Mouse (Mus musculus) kidney, embryonic 14.5 days (tissue): ENCODE measurements at regions not wholly inside any gene's neighbourhood (a gene's known extent, or its start where the extent isn't known, plus 50 kb on each side); places are given as distances from the start of the nearest gene placed in this dataset.

Experiments
- ATAC-seq: fragments of 200-750 bp; cut with Nextera tagmentation; 2 replicates; pipeline ENCODE4 v1.8.0; 2017; ENCODE audit warnings: moderate number of reproducible peaks, mild to moderate bottlenecking, moderate TSS enrichment, moderate library complexity; ENCODE audit not compliant: low FRiP score, low TSS enrichment
- H3K27ac ChIP-seq: fragments of 300-500 bp; sonication (generic); 2 replicates; pipeline ENCODE4 v1.5.1; 2014; ENCODE audit warnings: low read depth, mild to moderate bottlenecking, low read length, moderate library complexity, mixed read lengths
- H3K27me3 ChIP-seq: fragments of 300-500 bp; sonication (generic); 2 replicates; pipeline ENCODE4 v1.6.1; 2014; ENCODE audit warnings: mild to moderate bottlenecking, low read length; ENCODE audit not compliant: control insufficient read depth, insufficient read depth
- H3K36me3 ChIP-seq: fragments of 300-500 bp; sonication (generic); 2 replicates; pipeline ENCODE4 v1.6.1; 2014; ENCODE audit warnings: low read length, mixed read lengths; ENCODE audit not compliant: control insufficient read depth, insufficient read depth
- H3K4me1 ChIP-seq: fragments of 300-500 bp; sonication (generic); 2 replicates; pipeline ENCODE4 v1.6.1; 2014; ENCODE audit warnings: low read length, mixed read lengths; ENCODE audit not compliant: control insufficient read depth, insufficient read depth
- H3K4me2 ChIP-seq: fragments of 300-500 bp; sonication (generic); replicated peaks from 2 replicates; pipeline ENCODE4 v1.6.1; 2014; ENCODE audit warnings: low read depth, mild to moderate bottlenecking, low read length
- H3K4me3 ChIP-seq: fragments of 300-500 bp; sonication (generic); 2 replicates; pipeline ENCODE4 v1.5.1; 2014; ENCODE audit warnings: mild to moderate bottlenecking, low read length
- H3K9ac ChIP-seq: fragments of 300-500 bp; sonication (generic); 2 replicates; pipeline ENCODE4 v1.6.1; 2014; ENCODE audit warnings: low read depth, mild to moderate bottlenecking, low read length, moderate library complexity
- H3K9me3 ChIP-seq: fragments of 300-500 bp; sonication (generic); 2 replicates; pipeline ENCODE4 v1.6.1; 2016; ENCODE audit warnings: low read length; ENCODE audit not compliant: control insufficient read depth
- WGBS: fragments of 180-500 bp; shearing (Covaris S2); extraction: QIAGEN DNeasy Blood & Tissue Kit; methylation state at CpG from one replicate; pipeline ENCODE4 v1.1.7; 2014; 5-methylcytosine and 5-hydroxymethylcytosine counted together

GRCm38 (mm10) chr12:74728866-74729265 lies 412.7 kb upstream of the Gm11042 start:
- Histone ChIP-seq H3K9ac (no peak overlapping the region), H3K36me3 (no peaks in the 10 kb centered on the region), H3K27me3 (no peaks in the 10 kb centered on the region), H3K4me1 (no peaks in the 10 kb centered on the region), H3K4me3 (no peak overlapping the region), H3K27ac (no peak overlapping the region), H3K9me3 (no peaks in the 10 kb centered on the region), H3K4me2 (no peak overlapping the region)
- no peak for ATAC-seq
- 96% methylated on average over 2 of the region's 2 CpGs for WGBS

GRCm38 (mm10) chr12:74679149-74679548 lies 363.0 kb upstream of the Gm11042 start:
- no peaks in the 10 kb centered on the region for H3K27me3 ChIP-seq
- no peaks in the 10 kb centered on the region for H3K9me3 ChIP-seq
- H3K4me3 ChIP-seq = no peak overlapping the region
- ATAC-seq = no peak
- H3K27ac ChIP-seq = no peak overlapping the region
- H3K4me2 ChIP-seq = no peak overlapping the region
- no peak overlapping the region for H3K9ac ChIP-seq
- H3K36me3 ChIP-seq = no peaks in the 10 kb centered on the region
- no peaks in the 10 kb centered on the region for H3K4me1 ChIP-seq
- 80% methylated on average over 3 of the region's 3 CpGs for WGBS

- H3K27ac ChIP-seq = no peak overlapping the region
- H3K4me1 ChIP-seq = no peaks in the 10 kb centered on the region
- H3K4me3 ChIP-seq = no peak overlapping the region
- no peak overlapping the region for H3K4me2 ChIP-seq
- no peaks in the 10 kb centered on the region for H3K9me3 ChIP-seq
- H3K36me3 ChIP-seq = no peaks in the 10 kb centered on the region
- no peak overlapping the region for H3K9ac ChIP-seq
- ATAC-seq = no peak
- no peaks in the 10 kb centered on the region for H3K27me3 ChIP-seq
- WGBS = 81% methylated on average over 2 of the region's 2 CpGs
Measured at GRCm38 (mm10) chr12:74677835-74678234, 361.6 kb upstream of the Gm11042 start.

GRCm38 (mm10) chr12:74658406-74658805 lies 342.2 kb upstream of the Gm11042 start:
- Histone ChIP-seq H3K4me1 (no peaks in the 10 kb centered on the region), H3K4me3 (no peak overlapping the region), H3K9me3 (no peaks in the 10 kb centered on the region), H3K27ac (no peak overlapping the region), H3K36me3 (no peaks in the 10 kb centered on the region), H3K27me3 (no peaks in the 10 kb centered on the region), H3K9ac (no peak overlapping the region), H3K4me2 (no peak overlapping the region)
- no peak for ATAC-seq

- Histone ChIP-seq H3K36me3 (no peaks in the 10 kb centered on the region), H3K27me3 (no peaks in the 10 kb centered on the region), H3K4me3 (no peak overlapping the region), H3K4me1 (no peaks in the 10 kb centered on the region), H3K9ac (no peak overlapping the region), H3K27ac (no peak overlapping the region), H3K4me2 (no peak overlapping the region), H3K9me3 (no peaks in the 10 kb centered on the region)
- ATAC-seq = no peak
- WGBS = 64% methylated on average over 2 of the region's 2 CpGs
Measured at GRCm38 (mm10) chr12:74657036-74657648, 340.9 kb upstream of the Gm11042 start.

GRCm38 (mm10) chr12:74651256-74651655 lies 335.1 kb upstream of the Gm11042 start:
- no peaks in the 10 kb centered on the region for H3K36me3 ChIP-seq
- no peaks in the 10 kb centered on the region for H3K27me3 ChIP-seq
- H3K9me3 ChIP-seq = no peaks in the 10 kb centered on the region
- WGBS = 85% methylated on average over 1 of the region's 1 CpGs
- no peaks in the 10 kb centered on the region for H3K4me1 ChIP-seq
- no peak overlapping the region for H3K4me3 ChIP-seq
- no peak overlapping the region for H3K4me2 ChIP-seq
- no peak overlapping the region for H3K27ac ChIP-seq
- ATAC-seq = no peak
- H3K9ac ChIP-seq = no peak overlapping the region

GRCm38 (mm10) chr12:74632827-74633226 lies 316.6 kb upstream of the Gm11042 start:
- no peak overlapping the region for H3K4me2 ChIP-seq
- no peaks in the 10 kb centered on the region for H3K4me1 ChIP-seq
- H3K4me3 ChIP-seq = no peak overlapping the region
- H3K9me3 ChIP-seq = no peaks in the 10 kb centered on the region
- H3K27ac ChIP-seq = no peak overlapping the region
- no peak overlapping the region for H3K9ac ChIP-seq
- H3K36me3 ChIP-seq = no peaks in the 10 kb centered on the region
- H3K27me3 ChIP-seq = no peaks in the 10 kb centered on the region
- ATAC-seq = no peak
- WGBS = 87% methylated on average over 2 of the region's 2 CpGs

- 87% methylated on average over 2 of the region's 2 CpGs for WGBS
- Histone ChIP-seq H3K27me3 (no peaks in the 10 kb centered on the region), H3K4me1 (no peaks in the 10 kb centered on the region), H3K9ac (no peak overlapping the region), H3K27ac (no peak overlapping the region), H3K4me3 (no peak overlapping the region), H3K9me3 (no peaks in the 10 kb centered on the region), H3K4me2 (no peak overlapping the region), H3K36me3 (no peaks in the 10 kb centered on the region)
- no peak for ATAC-seq
Measured at GRCm38 (mm10) chr12:74595208-74595607, 279.0 kb upstream of the Gm11042 start.

- no peaks in the 10 kb centered on the region for H3K36me3 ChIP-seq
- no peak overlapping the region for H3K4me2 ChIP-seq
- H3K4me3 ChIP-seq = no peak overlapping the region
- no peaks in the 10 kb centered on the region for H3K27me3 ChIP-seq
- no peaks in the 10 kb centered on the region for H3K9me3 ChIP-seq
- no peak overlapping the region for H3K9ac ChIP-seq
- WGBS = 86% methylated on average over 2 of the region's 2 CpGs
- H3K4me1 ChIP-seq = no peaks in the 10 kb centered on the region
- no peak overlapping the region for H3K27ac ChIP-seq
- no peak for ATAC-seq
Measured at GRCm38 (mm10) chr12:74554599-74554998, 238.4 kb upstream of the Gm11042 start.
